Mouse (Mus musculus) stomach, postnatal 0 days (tissue): ENCODE data around the gene Ppp3r1.

Experiments
- CTCF ChIP-seq: IDR thresholded peaks from 2 replicates; pipeline ENCODE4 v1.5.1; 2016; ENCODE audit warnings: antibody characterized with exemption, low read depth, mild to moderate bottlenecking, moderate library complexity
- EP300 ChIP-seq: optimal IDR thresholded peaks from 2 replicates; pipeline ENCODE3; 2016; ENCODE audit warnings: antibody characterized with exemption

DNA sequence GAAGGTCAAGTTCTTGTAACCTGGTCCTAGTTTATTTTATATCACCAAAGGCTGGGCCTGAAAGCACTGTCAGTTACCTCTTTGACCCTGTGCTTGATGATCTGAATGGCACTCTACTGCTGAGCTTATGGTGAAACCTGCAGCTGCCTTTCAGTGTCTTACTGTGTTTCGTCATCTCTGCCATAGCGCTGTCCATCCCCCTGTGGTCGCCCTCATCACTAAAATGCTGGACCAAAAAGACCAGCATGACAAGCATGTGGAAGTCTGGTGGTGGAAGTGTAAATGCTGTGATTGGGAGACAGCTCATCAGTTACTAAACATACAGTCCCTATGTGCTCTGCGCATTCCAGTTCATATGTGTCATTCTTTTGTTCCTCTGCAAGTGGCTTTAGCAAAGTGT is 13.2 kb downstream of the Ppp3r1 start:
- TF ChIP-seq CTCF (no peak), EP300 (no peak)
